Mouse (Mus musculus) naive thymus-derived CD4-positive, alpha-beta T cell, adult 2 months (primary cell): ENCODE data around the gene Arhgap24.
A peak's percentile ranks its signal among the peaks of the same experiment; 100 is the strongest.

ENCODE experiments used
- DNase-seq: peaks from one replicate; pipeline ENCODE4 v3.0.0-alpha.2; 2011; ENCODE audit warnings: low read depth

The Arhgap24 gene

GRCm38 (mm10) chr5:102481215-102482211 is at the start of gene Arhgap24:
Arhgap24 (plus strand) TSS chr5:102481391.
- DNase-seq = peak; percentile 13

DNA sequence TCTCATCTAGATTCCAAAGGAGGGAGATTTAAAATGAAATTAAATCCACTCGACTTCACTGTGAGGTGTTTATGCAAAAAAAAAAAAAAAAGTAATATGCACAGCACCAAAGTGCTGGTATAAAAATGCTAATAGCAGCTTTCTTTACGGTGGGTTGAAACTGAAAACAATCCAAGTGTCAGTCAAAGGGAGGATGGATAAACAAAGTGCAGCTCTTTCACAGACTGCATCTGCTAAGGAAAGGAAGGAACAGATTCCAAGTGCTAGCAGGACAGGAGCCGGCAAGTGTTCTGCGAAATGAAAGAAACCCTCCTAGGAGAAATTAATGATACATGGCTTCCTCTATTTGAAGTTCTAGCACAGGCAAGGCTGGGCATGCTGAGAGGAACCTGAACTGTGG is 47.0 kb upstream of the Arhgap24 start:
- DNase-seq = no peak

GRCm38 (mm10) chr5:102436581-102436980 is 44.6 kb upstream of the Arhgap24 start:
- no peak for DNase-seq

- no peak for DNase-seq
Observed at GRCm38 (mm10) chr5:102439119-102439877, 41.9 kb upstream of the Arhgap24 start.

DNA sequence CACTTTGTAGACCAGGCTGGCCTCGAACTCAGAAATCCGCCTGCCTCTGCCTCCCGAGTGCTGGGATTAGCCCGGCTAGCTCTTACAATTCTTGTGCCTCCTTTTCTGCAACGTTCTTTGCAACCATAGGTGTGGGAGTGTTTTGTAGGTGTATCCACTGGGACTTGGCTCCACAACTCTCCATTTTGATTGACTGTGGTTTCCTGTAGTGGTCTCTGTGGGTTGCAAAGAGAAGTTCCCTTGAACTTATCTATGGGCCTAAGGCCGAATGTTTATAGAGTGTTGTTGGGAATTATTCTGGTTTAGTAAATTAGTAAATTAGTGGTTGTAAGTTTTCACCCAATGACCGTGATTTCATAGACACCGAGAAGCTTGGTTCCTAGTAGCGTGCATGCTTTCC is 33.8 kb upstream of the Arhgap24 start:
- DNase-seq = no peak

DNA sequence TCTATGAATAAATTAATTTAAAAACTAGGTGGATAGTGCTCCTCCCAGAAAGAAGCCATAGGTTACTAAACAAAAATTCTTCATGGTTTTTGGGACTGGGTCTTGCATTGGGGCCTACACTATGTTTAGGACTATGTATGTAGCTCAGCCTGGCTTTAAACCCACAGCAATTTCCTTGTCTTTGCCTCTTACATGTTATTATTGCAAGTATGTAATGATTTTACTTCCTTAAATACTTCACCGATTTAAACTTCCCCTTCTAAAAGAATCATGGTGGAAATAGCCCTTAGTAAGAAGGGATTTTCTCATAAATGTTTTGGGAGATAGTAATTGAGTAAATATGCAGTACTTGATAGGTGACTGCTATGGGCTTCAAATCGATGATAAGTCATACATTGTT is 30.3 kb upstream of the Arhgap24 start:
- no peak for DNase-seq

- DNase-seq = no peak
Observed at GRCm38 (mm10) chr5:102452079-102452797, 29.0 kb upstream of the Arhgap24 start.

- no peak for DNase-seq
Observed at GRCm38 (mm10) chr5:102453324-102453723, 27.9 kb upstream of the Arhgap24 start.

DNA sequence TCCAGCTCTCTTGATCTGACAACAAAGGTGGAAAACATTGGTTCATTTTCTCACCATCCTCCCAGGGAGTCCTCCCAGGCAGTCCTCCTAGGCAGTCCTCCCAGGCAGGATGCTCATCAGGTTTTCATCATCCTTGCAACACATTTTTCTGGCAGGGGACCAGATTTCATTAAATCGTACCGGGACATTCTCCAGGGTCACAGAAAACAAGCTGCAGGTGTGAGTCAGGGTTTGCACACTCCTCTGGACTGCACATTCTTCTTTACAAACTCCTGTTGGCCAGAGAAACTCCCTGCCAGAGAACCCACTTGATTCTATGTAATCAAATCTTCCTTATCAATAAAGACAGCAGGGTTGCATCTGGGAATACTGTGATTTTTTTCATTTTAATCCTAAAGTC is 25.9 kb upstream of the Arhgap24 start:
- DNase-seq = no peak

- DNase-seq = no peak
Observed at GRCm38 (mm10) chr5:102460452-102461197, 20.6 kb upstream of the Arhgap24 start.

- DNase-seq = no peak
Observed at GRCm38 (mm10) chr5:102462948-102463347, 18.2 kb upstream of the Arhgap24 start.

GRCm38 (mm10) chr5:102465372-102465771 is 15.8 kb upstream of the Arhgap24 start:
- no peak for DNase-seq

- no peak for DNase-seq
Observed at GRCm38 (mm10) chr5:102468292-102468691, 12.9 kb upstream of the Arhgap24 start.

DNA sequence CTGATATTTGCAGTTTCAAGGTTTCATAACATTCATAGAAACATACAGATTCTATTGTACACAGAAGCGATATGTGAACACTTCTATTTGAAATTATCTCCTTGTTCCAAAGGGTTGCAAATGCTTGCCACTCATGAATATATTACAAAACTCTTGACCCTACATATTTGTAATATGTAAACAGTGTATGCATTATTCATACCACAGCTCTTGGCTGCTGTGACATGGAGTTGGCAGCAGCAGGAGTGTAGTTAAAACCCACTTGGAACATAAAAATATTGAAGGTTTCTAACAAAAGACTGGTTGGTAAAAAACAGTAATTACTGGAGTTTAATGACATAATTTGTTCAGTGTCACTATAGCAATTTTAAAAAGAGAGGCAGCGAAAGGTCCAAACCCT is 10.9 kb upstream of the Arhgap24 start:
- DNase-seq = no peak

DNA sequence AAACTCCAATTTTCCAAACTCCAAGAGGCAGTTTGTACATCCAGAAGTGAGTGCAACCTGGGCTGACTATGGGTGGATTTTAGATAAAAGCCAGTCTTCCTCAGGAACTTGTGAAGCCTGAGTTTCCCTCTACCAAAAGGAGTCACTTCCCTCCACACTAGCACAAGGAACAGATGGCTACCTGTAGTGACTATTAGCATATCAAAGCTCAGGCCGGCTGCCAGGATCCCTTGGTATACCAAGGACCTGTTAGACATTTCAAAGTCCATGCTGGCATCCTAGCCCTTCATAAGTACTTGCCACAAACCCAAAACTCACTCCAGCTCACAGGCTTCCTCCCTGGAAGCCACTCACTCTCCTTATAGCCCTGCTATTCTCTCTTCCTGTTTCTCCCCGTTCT is 3.1 kb upstream of the Arhgap24 start:
- no peak for DNase-seq

- no peak for DNase-seq
Observed at GRCm38 (mm10) chr5:102483285-102483975, 2.2 kb downstream of the Arhgap24 start.

- DNase-seq = no peak
Observed at GRCm38 (mm10) chr5:102491554-102491953, 10.4 kb downstream of the Arhgap24 start.

GRCm38 (mm10) chr5:102492152-102492551 is 11.0 kb downstream of the Arhgap24 start:
- DNase-seq = no peak

DNA sequence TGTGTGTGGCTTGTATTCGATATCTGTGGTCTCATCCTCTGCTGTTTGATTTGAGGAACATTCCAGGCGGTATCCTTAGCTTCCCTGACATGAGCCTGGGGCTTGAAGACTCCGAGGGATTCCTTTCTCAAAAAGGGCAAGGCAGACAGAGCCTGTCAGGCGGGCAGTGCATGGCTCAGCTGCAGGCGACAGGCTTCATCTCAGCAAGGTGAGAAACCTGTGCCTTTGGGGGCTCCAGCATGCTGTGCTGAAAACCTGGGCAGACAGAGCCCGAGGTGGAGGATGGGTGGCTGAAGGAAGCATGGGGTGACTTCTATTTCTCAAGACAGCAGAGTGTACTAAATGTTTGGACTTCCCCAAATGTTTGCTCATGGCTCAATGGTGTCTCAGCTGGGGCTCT is 13.6 kb downstream of the Arhgap24 start:
- no peak for DNase-seq

DNA sequence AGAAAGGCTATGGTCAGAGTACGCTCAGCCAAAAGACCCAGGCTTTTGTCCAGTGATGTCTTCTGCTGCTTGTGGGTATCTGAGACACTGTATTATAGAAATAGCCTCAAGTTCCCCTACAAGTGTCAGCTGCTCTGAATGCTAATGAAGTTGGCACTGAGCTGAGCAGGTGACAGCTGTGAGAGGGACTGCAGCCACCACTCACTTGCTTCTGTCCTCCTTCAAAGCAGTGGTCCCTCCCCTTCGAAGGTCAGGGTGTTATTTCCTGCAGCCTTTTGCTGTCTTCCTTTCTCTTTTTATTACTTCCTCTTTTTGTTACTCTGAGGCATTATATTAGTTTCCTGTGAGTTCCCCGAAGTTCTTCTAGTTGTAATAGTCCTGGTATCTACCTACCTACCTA is 16.0 kb downstream of the Arhgap24 start:
- no peak for DNase-seq

DNA sequence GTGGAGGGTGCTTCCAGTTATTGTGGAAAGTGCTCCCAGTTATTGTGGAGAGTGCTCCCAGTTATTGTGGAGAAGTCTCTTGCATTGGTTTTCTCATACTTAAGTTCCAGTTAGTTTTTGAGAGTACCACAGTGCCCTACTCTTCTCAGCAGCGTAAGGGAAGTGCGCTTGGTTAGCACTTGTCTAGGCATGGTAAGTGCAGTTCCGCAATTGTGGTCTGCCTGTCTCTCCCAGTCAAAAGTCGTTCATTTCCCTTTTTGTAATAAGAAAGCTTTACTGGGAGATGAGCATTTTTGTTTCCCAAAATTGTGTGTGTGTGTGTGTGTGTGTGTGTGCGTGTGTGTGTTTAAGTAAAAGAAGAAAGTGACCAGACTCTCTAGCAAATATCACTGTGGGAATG is 17.6 kb downstream of the Arhgap24 start:
- DNase-seq = no peak
